ENCODE assay signal across 8 mouse cellular contexts in genomic region chr12:59130249-59130648, GRCm38 (mm10). TPM values are rescaled to one million over a fixed set of nuclear protein-coding genes. Genes with fewer than 3 reads are reported as not detected.
DNase-seq lines count a peak whose midpoint lies in the region; TF ChIP-seq lines count a peak whose summit lies in the region.

No protein-coding gene starts in this region.

- H3K4me3 ChIP-seq in bone marrow, adult 2 months (replicated peaks; ENCODE audit: control insufficient read depth, low read depth, low read length) = no peak overlapping the region

- H3K4me1 ChIP-seq in bone marrow, adult 2 months (ENCODE audit: control insufficient read depth, insufficient read depth, low read length) = peaks cover 6% of the 10 kb centered on the region; the same call in 1 of the 2 replicates

- TF ChIP-seq POLR2A in bone marrow, adult 2 months (IDR thresholded peaks at IDR 0.05; ENCODE audit: borderline replicate concordance, control insufficient read depth, low read depth, low read length) = 0 out of 2 replicates have a peak, but pooled peaks have one; percentile 24

- no peak for TF ChIP-seq CTCF in bone marrow, adult 2 months (IDR thresholded peaks at IDR 0.05; ENCODE audit: control insufficient read depth, insufficient read depth, low read length)

- WGBS in bone marrow, adult 2 months = 0% methylated on average over 3 of the region's 3 CpGs

- peak overlapping the region; percentile 90; the same call in 1 of the 2 replicates for H3K27ac ChIP-seq in bone marrow, adult 2 months (ENCODE audit: control insufficient read depth, insufficient read depth, low read depth, low read length, poor library complexity)

- DNase-seq in kidney, adult 11 months = peak; percentile 12
- DNase-seq in kidney, postnatal 14 days = no peak
- peak; percentile 63 to 68 for DNase-seq in heart, adult 18-20 months
- peak; percentile 34 for DNase-seq in kidney, adult 9 months
- DNase-seq in lung, postnatal 36 days = peak; percentile 73
- peak; percentile 22 to 41 for DNase-seq in spleen, postnatal 10 days (ENCODE audit: low spot score in 2 of 2)
- DNase-seq in ovary, postnatal 36 days (ENCODE audit: low spot score) = no peak

RNA-seq across cellular contexts. Expression of gene Mia2, which starts 34.6 kb away (rescaled TPM):
- polyA plus RNA-seq in bone marrow, adult 2 months (2011; ENCODE audit: insufficient read depth, insufficient read length, low replicate concordance, missing spikeins) = 23.6 and 44.9 TPM in 2 replicates
- total RNA-seq in heart, adult 18-20 months (2021) = 100 to 1,000 TPM in 1 of 2 experiments, 10 to 100 TPM in 1; 91.4 to 103 TPM

Comparison
In these comparisons a context has a peak if more than half of its experiments do, and no peak if none do; other contexts are left out.
1. DNase-seq: peak in kidney, adult 11 months (single experiment), heart, adult 18-20 months (2 of 2), kidney, adult 9 months (single experiment), lung, postnatal 36 days (single experiment) and spleen, postnatal 10 days (2 of 2); none in kidney, postnatal 14 days (single experiment) and ovary, postnatal 36 days (single experiment).